Mouse (Mus musculus) G1E (cell line): ENCODE results near the gene Myo3b.

Experiments used
- CTCF ChIP-seq: IDR thresholded peaks from 2 replicates; pipeline ENCODE4 v1.5.1; 2012; ENCODE audit warnings: low read depth, low read length, inconsistent platforms, mixed read lengths
- POLR2AphosphoS5 ChIP-seq: IDR thresholded peaks from 2 replicates; pipeline ENCODE4 v1.6.1; 2012; ENCODE audit warnings: low read depth, low read length, inconsistent platforms; ENCODE audit not compliant: insufficient replicate concordance
- TAL1 ChIP-seq: conservative IDR thresholded peaks from 2 replicates; pipeline ENCODE4 v1.6.1; 2012; ENCODE audit warnings: low read depth, low read length, inconsistent platforms, mixed read lengths

DNA sequence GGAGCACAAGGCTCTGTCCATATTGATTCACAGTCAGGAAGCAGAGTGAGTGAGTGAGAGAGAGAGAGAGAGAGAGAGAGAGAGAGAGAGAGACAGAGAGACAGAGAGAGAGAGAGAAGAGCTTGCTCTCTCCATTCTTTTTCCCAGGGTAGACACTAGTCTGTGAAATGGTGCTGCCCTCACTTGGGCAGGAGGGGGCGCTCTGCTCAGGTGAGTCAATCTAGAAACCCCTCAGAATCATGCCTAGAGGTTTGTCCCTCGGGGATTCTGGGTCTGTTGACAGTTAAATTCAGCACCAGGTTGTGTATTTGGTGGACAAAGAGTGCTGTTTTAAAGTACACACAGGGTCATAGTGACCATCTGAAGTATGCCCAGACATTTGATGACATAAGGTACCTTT lies 48.3 kb upstream of the Myo3b start:
- TF ChIP-seq CTCF = peak; percentile 34
- no peak for TF ChIP-seq TAL1
- TF ChIP-seq POLR2AphosphoS5 = no peak
